Mouse (Mus musculus) T-helper 17 cell (primary cell): Measurements from ENCODE around the gene Olfr1355.
"Not testable (repeated sequence)": the region's sequence is repeated elsewhere in the genome, so short reads cannot be mapped to it uniquely, and the experiment has no call there.

Experiments used
- in situ Hi-C, 2 experiments: fragments of 300-600 bp; cut with MboI, MseI; formaldehyde crosslinking; loops; 1 replicate in 1 of 2; 2 replicates in 1 of 2; pipeline ENCODE4 v1.15.1; 2025; ENCODE audit warnings: high pct_unique_total_duplicates in 2 of 2

The Olfr1355 gene

GRCm38 (mm10) chr10:78875240-78875639, at the start of gene Olfr1355:
Olfr1355 (plus strand) TSS chr10:78875540.
- in situ Hi-C loops = no loop called here

DNA sequence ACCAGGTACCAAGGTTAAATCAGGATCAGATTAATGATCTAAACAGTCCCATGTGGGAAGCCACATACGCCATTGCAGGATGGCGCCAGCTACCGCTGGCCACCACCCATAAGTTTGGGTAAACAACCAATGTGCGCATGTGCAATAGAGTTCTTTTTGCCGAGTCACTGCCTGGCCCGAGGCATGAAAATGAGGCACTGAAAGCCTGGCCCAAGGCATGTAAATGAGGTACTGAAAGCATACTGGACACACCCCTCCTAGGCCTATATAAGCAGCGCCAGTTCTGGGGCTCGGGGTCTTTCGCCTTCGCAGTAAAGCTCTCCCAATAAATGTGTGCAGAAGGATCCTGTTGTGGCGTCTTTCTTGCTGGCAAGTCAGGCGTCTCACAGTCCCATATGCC, 34.9 kb upstream of the Olfr1355 start:
- in situ Hi-C loops = not testable (repeated sequence)

DNA sequence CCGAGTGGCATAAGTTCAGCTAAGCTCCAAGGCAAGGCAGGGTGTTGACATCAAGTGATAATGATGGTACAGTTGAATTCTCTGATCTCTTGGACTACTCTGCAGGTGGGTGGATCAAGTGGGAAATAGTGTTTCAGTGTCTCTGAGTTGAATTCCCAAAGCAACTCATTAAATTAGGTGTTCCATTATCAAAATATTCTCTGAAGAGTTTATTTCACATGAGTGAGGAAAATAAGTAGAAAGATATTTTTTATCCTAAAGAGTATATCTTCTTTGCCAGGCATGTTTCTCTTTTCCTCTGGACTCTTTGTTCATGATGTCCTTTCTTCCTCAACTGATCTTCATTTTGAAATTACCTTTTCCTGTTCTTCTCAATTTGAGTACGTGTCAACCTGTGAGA, 23.3 kb upstream of the Olfr1355 start, which contains the start of gene Olfr1356:
Gene Olfr1356, minus strand, starts transcription at position 101 of the 400 bp plus-strand sequence.
- in situ Hi-C loops = no loop called here

GRCm38 (mm10) chr10:78912871-78913270, 37.5 kb downstream of the Olfr1355 start, which contains the start of gene Olfr1354:
Olfr1354 (plus strand) TSS chr10:78913171.
- in situ Hi-C loops = loop anchor here in 1 of 2 experiments (25.0 kb wide), 1 partner anchor 1076 kb away; the partner anchor contains the start of genes Gm36176, Krtap10-10 and Krtap10-4
